Mouse (Mus musculus) urinary bladder, postnatal 10 days (tissue): ENCODE measurements around the gene Grik1.

Experiments used
- DNase-seq: peaks from one replicate; pipeline ENCODE4 v3.0.0; 2022; ENCODE audit warnings: low spot score

Grik1 gene

GRCm38 (mm10) chr16:87957449-87957848, 332.6 kb downstream of the Grik1 start:
- no peak for DNase-seq

- no peak for DNase-seq
Measured at GRCm38 (mm10) chr16:87956178-87956577, 333.9 kb downstream of the Grik1 start.

- no peak for DNase-seq
Measured at GRCm38 (mm10) chr16:87954715-87955441, 335.2 kb downstream of the Grik1 start.

GRCm38 (mm10) chr16:87953176-87953575, 336.9 kb downstream of the Grik1 start:
- no peak for DNase-seq

- no peak for DNase-seq
Measured at GRCm38 (mm10) chr16:87949881-87950280, 340.2 kb downstream of the Grik1 start.

GRCm38 (mm10) chr16:87948122-87948521, 341.9 kb downstream of the Grik1 start:
- DNase-seq, result no peak

- no peak for DNase-seq
Measured at GRCm38 (mm10) chr16:87944318-87944717, 345.7 kb downstream of the Grik1 start.

GRCm38 (mm10) chr16:87942103-87942865, 347.8 kb downstream of the Grik1 start:
- no peak for DNase-seq

GRCm38 (mm10) chr16:87934685-87935084, 355.4 kb downstream of the Grik1 start:
- no peak for DNase-seq

- DNase-seq, result no peak
Measured at GRCm38 (mm10) chr16:87931358-87931757, 358.7 kb downstream of the Grik1 start.

GRCm38 (mm10) chr16:87930519-87930918, 359.5 kb downstream of the Grik1 start:
- no peak for DNase-seq

- no peak for DNase-seq
Measured at GRCm38 (mm10) chr16:87928671-87929070, 361.4 kb downstream of the Grik1 start.

- no peak for DNase-seq
Measured at GRCm38 (mm10) chr16:87917897-87918296, 372.2 kb downstream of the Grik1 start.

GRCm38 (mm10) chr16:87917157-87917546, 372.9 kb downstream of the Grik1 start:
- DNase-seq, result no peak

- DNase-seq, result no peak
Measured at GRCm38 (mm10) chr16:87916209-87917156, 373.6 kb downstream of the Grik1 start.

- no peak for DNase-seq
Measured at GRCm38 (mm10) chr16:87915156-87915555, 374.9 kb downstream of the Grik1 start.

- no peak for DNase-seq
Measured at GRCm38 (mm10) chr16:87913781-87914180, 376.3 kb downstream of the Grik1 start.

- DNase-seq, result no peak
Measured at GRCm38 (mm10) chr16:87911201-87911600, 378.9 kb downstream of the Grik1 start.

- no peak for DNase-seq
Measured at GRCm38 (mm10) chr16:87902049-87902448, 388.0 kb downstream of the Grik1 start.

GRCm38 (mm10) chr16:87901189-87901588, 388.9 kb downstream of the Grik1 start:
- no peak for DNase-seq

- DNase-seq, result no peak
Measured at GRCm38 (mm10) chr16:87875927-87876326, 414.1 kb downstream of the Grik1 start.

- no peak for DNase-seq
Measured at GRCm38 (mm10) chr16:87864526-87864925, 425.5 kb downstream of the Grik1 start.
